Mouse (Mus musculus) MEL-GATA-1-ER (cell line): ENCODE measurements around the gene Tapbpl.

Experiments
- DNase-seq: peaks from one replicate; pipeline ENCODE4 v3.0.0-alpha.2; 2012; ENCODE audit warnings: low read depth; ENCODE audit errors: extremely low read depth

Tapbpl gene

DNA sequence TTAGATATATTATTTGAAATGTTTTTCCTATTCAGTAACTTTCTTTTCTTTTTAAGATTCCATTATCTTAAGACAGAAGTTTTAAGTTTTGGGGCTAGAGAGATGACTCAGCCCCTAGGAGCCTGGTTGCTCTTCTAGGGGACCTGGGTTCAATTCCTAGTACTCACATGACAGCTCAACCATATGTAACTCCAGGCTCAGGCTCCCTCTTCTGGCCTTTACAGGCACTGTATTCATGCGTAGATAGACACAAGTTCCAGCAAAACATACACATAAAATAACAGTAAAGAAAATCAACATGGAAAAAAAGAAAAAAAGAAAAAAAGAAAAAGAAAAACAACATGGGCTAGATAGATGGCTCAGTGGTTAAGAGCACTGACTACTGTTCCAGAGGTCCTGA lies 21.2 kb downstream of the Tapbpl start:
- DNase-seq: no peak

DNA sequence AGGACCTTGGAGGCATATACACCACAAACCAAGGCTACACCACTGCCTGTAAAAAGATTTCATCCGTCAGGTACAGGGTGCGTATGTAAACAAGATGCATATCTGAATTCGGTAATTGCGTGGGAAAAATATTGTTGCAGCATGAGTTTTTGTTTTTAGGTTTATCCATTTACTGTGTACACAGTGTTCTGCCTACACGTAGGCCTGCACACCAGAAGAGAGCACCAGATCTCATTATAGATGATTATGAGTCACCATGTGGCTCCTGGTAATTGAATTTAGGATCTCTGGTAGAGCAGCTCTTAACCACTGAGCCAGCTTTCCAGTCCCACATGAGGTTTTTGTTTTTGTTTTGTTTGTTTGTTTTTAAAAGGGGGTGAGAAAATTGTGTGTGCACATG lies 34.5 kb downstream of the Tapbpl start:
- DNase-seq: no peak

DNA sequence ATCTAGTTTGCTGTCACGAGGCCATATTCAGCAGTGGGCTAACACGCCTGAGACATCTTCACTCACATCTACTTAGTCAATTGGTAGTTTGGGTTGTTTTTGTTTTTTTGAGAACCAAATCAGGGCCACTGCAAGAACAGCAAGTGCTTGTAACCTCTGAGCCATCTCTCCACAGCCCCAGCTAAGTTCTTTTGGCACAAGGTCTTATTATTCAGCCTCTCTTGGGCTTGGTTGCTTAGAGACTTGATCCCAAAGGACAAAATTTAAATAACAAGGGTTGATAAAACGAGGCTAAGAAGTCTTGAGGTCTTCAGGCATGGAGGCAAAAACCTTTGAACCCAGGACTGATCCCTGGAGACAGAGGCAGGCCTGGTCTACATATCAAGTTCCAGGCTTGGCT lies 35.4 kb downstream of the Tapbpl start:
- DNase-seq: no peak

DNA sequence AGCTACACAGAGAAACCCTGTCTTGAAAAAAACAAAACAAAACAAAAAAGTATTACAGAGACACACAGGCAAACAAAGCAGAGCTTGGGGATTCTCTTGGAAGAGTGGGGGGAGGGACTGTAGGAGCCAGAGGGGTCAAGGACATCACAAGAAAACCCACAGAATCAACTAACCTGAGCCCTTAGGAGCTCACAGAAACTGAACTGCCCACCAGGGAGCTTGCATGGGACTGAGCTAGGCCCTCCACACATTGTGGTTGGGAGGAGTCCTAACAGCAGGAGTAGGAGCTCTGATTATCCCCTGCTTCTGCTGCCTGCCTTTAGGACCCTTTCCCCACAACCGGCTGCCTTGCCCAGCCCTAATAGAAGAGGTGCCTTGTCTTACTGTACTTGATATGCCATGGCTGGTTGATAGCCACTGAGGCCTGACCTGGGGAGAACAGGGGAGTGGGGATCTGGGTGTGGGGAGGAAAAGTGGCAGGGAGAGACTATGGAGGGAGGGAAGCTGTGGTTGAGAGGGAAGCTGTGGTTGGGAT lies 36.1 kb downstream of the Tapbpl start:
- no peak for DNase-seq

DNA sequence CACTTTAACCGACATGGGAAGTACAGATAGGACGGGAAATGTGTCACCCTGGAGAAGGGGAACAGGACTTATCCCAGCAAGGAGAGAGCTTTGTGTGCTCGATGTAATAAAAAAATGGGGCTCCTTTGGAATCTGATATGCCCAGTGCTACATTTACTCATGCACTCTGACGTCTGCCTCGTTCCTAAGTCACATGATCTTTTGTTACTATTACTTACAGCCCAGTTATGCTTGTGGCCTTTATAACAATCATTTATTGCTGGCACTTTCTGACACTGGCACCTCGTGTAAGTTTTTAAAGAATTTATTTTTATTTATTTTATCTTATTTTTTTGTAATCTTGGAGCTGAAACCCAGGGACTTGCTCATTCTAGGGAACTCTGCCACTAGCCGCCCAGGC lies 38.3 kb downstream of the Tapbpl start:
- DNase-seq: peak; percentile 53

DNA sequence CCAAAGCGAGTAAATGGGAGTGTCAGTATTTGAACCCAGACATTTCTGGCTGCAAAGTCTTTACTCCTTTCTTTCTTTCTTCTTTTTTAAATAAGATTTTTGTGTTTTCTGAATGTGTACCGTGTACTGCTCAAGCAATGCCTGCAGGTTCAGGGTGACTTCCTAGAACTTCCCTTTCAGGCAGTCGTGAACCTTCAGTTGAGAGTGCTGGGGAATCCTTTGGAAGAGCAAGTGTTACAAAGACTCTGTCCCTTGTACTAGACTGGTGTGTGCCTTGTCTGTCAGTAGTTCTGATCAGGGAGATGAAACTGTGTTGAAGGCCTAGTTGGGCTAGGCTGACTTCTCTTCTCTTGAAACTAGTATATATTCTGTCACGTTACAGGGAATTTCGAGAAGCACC lies 38.8 kb downstream of the Tapbpl start:
- DNase-seq: peak; percentile 38

DNA sequence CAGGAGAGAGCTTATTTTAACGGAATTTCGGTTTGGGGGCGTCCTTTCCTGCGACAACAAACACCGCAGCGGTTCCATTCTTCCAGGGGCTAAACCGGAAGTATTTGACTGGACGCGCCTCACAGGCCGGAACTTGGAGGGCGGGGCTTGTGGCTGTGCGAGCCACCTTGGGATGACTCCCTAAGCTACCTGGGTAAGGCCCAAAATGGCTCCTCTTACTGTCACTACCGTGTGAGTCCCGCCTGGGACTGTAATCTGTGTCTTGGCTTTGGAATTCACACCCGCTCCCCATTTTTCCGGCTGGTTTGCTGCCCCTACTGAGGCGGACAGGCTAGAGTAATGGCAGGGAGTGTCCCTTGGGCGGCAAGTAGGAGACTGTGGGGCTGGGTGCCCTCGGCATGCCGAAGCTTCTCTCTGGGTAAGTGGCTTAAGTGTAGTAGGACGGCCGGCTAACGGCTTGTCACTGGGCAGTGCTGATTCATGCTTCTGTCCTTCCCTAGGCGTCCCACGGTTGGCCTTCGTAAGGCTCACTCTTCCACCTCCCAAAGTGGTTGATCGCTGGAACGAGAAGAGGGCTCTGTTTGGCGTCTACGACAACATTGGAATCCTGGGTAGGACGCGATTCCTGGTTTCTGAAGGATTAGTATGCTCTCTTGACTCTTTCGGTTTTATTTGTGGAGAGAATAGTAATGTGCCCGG lies 39.5 kb downstream of the Tapbpl start:
- peak; percentile 86 for DNase-seq

DNA sequence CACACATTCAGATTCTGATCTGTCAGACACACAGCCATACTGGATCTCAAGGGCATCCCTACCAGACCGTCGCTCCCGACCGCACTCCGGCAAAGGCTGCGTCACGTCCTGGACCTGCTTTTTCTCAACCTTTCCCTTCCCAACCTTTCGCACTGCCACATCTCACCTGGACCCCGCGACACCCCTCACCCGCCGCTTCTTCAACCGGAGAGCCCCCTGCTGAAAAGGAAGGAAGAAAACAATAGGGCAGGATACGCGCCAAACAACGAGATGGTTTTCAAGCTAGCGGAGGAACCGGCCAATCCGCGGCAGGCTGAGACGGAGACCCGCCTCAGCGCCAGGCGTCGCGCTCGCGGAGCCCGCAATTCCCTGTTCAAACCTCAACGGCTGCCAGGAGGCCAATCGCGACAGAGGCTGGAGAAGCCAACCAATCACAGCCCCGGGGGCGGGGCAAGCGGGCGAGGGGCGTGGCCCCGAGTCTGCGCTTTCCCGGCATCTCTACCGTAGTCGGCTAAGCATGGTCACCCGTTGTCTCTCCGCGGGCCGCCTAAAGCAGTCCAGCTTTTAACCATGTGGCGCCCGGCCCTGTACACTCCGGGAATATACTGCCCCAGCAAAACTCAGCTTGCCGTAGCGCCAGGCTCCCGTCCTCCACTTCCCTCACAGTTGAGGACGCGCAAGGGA lies 40.2 kb downstream of the Tapbpl start, which contains the start of the genes Ncapd2 and Mrpl51:
TSS of gene Ncapd2 (minus strand) at position 370 of the 684 bp plus-strand sequence.
TSS of gene Mrpl51 (plus strand) at position 470 of the 684 bp plus-strand sequence.
- DNase-seq: peak; percentile 92

DNA sequence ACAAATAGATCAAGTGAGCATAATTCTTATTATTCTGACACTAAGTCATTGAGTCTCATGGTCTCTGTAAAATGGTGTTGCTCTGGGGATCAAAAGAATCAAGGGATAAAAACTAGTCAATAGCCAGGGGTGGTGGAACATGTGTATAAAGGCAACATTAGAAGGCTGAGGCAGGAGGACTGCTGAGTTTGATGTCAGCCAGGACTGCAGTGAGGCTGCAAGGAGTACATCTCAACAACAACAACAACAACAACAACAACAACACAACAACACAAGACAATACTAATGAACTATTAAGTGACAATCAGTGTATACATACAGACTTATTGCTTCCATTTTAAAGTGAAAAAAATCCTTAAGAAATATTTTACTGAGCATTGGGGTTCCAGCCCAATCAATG lies 40.8 kb downstream of the Tapbpl start:
- DNase-seq: peak; percentile 14

DNA sequence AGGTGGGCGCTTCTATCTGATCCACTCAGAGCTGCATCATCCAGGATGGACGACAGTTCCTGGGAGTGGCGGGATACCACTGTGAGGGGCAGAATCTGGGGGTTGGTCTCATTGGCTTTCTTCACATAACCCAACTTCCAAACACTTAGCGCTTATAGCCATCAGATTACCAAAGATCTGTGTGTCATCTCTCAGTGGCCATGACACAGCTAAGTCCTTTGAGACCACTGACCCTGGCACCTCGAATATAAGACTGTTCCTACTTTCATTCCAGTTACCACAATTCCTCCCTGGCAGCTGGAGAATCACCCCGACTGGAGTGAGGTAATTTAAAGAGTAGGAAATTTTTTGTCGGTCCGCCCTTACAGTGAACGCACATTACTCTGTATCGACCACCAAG lies 45.5 kb downstream of the Tapbpl start:
- DNase-seq: no peak

DNA sequence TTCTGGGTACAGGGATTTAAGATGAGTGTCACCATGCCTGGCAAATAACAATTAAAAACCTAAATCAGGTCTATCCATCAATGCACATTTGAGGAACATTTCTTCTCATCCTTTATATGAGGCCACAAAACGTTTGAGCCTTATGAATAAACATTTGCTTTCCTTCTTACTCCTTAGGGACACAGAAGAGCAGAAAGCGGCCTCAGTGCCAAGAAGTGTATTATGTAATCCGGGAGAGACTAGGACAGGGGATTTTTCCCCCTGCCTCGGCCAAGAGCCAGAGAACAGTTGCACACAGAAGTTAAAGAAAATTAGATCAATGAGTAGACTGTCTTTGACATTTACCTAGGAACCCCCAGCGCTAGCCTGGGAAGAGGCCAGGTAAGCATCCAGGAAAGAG lies 49.5 kb downstream of the Tapbpl start:
- no peak for DNase-seq

DNA sequence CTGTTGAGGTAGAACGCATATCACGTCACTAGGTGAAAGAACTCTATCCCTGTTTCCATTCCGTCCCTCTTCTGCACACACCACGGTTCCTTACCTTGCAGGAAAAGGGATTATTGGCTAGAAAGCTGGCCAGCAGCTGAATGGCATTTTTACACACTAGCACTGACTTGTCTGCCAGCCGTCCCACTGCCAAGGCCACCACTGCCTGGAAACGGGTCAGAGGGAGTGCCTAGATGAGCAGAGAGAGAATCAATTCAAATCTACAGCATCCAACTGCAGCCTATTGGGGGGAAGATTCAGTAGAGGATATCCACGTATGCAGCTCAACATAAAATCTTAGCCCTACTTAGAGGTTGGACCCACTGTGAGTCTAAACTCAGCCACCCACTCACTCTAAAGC lies 52.1 kb downstream of the Tapbpl start:
- no peak for DNase-seq

DNA sequence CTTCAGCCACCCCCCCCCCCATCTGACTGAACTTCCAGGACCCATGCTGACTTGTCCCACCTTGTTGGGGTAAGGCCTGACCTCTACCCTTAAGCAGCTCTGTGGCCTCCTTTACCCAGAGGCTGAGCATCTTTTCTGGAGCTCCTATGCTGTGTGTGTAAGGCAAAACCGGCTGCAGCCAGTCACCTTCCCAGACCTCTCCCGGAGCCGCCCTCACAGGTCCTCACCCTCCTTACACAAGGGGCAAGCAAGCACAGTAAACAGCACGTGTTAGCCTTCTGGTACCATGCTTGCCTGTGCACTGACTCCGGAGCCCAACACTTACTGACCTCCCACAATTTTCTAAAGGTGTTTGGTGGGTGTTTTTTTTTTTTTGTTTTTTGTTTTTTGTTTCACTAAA lies 56.2 kb downstream of the Tapbpl start:
- DNase-seq: no peak
